Mouse (Mus musculus): ENCODE results near the gene Lipo4. TPM values are rescaled to one million over a fixed set of nuclear protein-coding genes. Genes with fewer than 3 reads are reported as not detected.
"Not testable (repeated sequence)": the region's sequence is repeated elsewhere in the genome, so short reads cannot be mapped to it uniquely, and the experiment has no call there.

Lipo4 gene
- polyA plus RNA-seq (2016; fragmentation: Nextera tagmentation; extraction: Ambion mirVana), result not detected in 2 replicates

GRCm38 (mm10) chr19:33517680-33518079, at the start of gene Lipo4:
TSS of gene Lipo4 (minus strand) at chr19:33517780.
- H3K27me3 ChIP-seq (ENCODE audit: low read depth, poor library complexity, severe bottlenecking), result no peaks in the 10 kb centered on the region
- no peak for DNase-seq (ENCODE audit: low spot score)
- no peak within 1 kb of the TSS for H3K4me3 ChIP-seq
- H3K4me1 ChIP-seq, result no peaks in the 10 kb centered on the region
- H3K9me3 ChIP-seq (replicated peaks), result no peaks in the 10 kb centered on the region
- H3K27ac ChIP-seq (replicated peaks), result no peak within 1 kb of the TSS
- H3K36me3 ChIP-seq, result no peaks in the 10 kb centered on the region

GRCm38 (mm10) chr19:33456426-33456825, 61.2 kb downstream of the Lipo4 start:
- H3K27ac ChIP-seq (replicated peaks); H3K27me3 ChIP-seq (ENCODE audit: low read depth, poor library complexity, severe bottlenecking); H3K9me3 ChIP-seq (replicated peaks); DNase-seq (ENCODE audit: low spot score); H3K4me3 ChIP-seq; H3K4me1 ChIP-seq; H3K36me3 ChIP-seq: not testable (repeated sequence)
- WGBS, result 28% methylated on average over 4 of the region's 4 CpGs

- DNase-seq (ENCODE audit: low spot score), result no peak
- WGBS, result 72% methylated on average over 4 of the region's 4 CpGs
- Histone ChIP-seq H3K4me3 (no peak overlapping the region), H3K27ac (replicated peaks) (no peak overlapping the region), H3K36me3 (no peaks in the 10 kb centered on the region), H3K4me1 (no peaks in the 10 kb centered on the region), H3K27me3 (ENCODE audit: low read depth, poor library complexity, severe bottlenecking) (no peaks in the 10 kb centered on the region), H3K9me3 (replicated peaks) (peaks cover 4% of the 10 kb centered on the region; the same call in 1 of the 2 replicates)
Measured at GRCm38 (mm10) chr19:33453725-33454124, 63.9 kb downstream of the Lipo4 start.

Other genes starting within 250 kb of the Lipo4 start
- gene Rnls, start 125.5 kb downstream of the Lipo4 start, polyA plus RNA-seq (2016; fragmentation: Nextera tagmentation; extraction: Ambion mirVana), result 6.8 and 7.9 TPM in 2 replicates
- gene Gm8978, start 107.5 kb upstream of the Lipo4 start, polyA plus RNA-seq (2016; fragmentation: Nextera tagmentation; extraction: Ambion mirVana), result not detected in 2 replicates
- gene Lipo2, start 233.6 kb upstream of the Lipo4 start, polyA plus RNA-seq (2016; fragmentation: Nextera tagmentation; extraction: Ambion mirVana), result 0.12 TPM in 2 replicates
- 10.1 and 11.9 TPM in 2 replicates for gene Lipo3, start 244.2 kb upstream of the Lipo4 start, polyA plus RNA-seq (2016; fragmentation: Nextera tagmentation; extraction: Ambion mirVana)

Data from midbrain, embryonic 10.5 days (tissue).